ENCODE assay signal across 13 mouse cellular contexts in the genomic region with DNA sequence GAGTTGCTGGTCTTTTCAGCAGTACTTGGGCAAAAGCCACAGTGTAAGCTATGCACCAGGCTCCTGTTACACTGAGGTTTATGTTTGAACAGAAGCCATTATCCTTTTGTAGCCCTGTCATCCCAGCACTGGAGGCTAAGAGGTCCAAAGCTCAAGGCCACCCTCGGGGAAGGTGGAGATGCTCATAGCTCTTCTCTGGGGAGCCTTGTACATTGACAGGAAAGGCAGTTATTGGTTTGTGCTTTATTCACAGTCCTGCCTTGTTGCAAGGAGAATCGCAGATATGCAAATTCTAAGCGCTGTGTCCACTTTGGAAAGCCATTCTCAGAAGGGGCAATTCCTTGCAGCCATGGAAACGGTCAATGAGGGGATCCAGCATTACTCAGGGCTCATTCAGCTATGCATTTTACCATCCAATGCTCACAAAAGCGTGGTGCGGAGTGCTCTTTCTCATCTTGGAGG.
DNase-seq lines count a peak whose midpoint lies in the region; ATAC-seq lines count a peak whose summit lies in the region.
"Had no signal": no experiment of that assay in that cellular context is flagged by ENCODE, and none has a peak within 500 bp of the region (broad histone marks: within the 10 kb centered on the region; RNA-seq: fewer than 3 reads in every experiment).

No protein-coding gene starts in this region.

- H3K36me3 ChIP-seq in embryonic facial prominence, embryonic 10.5 days (replicated peaks) = no peaks in the 10 kb centered on the region
- no peaks in the 10 kb centered on the region for H3K36me3 ChIP-seq in hindbrain, embryonic 14.5 days (replicated peaks; ENCODE audit: control insufficient read depth, insufficient read depth)
- H3K36me3 ChIP-seq in midbrain, embryonic 16.5 days (ENCODE audit: control insufficient read depth, insufficient read depth, low read length) = no peaks in the 10 kb centered on the region

- WGBS in embryonic facial prominence, embryonic 10.5 days = 72% methylated on average over 6 of the region's 6 CpGs
- WGBS in hindbrain, embryonic 14.5 days = 15% methylated on average over 6 of the region's 6 CpGs
- 11% methylated on average over 6 of the region's 6 CpGs for whole genome bisulfite sequencing in midbrain, embryonic 16.5 days

- H3K4me3 ChIP-seq in embryonic facial prominence, embryonic 10.5 days = no peak overlapping the region
- no peak overlapping the region for H3K4me3 ChIP-seq in hindbrain, embryonic 14.5 days (replicated peaks; ENCODE audit: low read length)
- no peak overlapping the region for H3K4me3 ChIP-seq in midbrain, embryonic 16.5 days (ENCODE audit: low read depth, low read length)
- H3K4me3 ChIP-seq: erythroblast, embryonic 14.5 days had no signal

- H3K4me1 ChIP-seq in embryonic facial prominence, embryonic 10.5 days = peaks cover 37% of the 10 kb centered on the region
- peaks cover 30% of the 10 kb centered on the region for H3K4me1 ChIP-seq in hindbrain, embryonic 14.5 days (replicated peaks; ENCODE audit: control insufficient read depth, insufficient read depth, low read length)
- H3K4me1 ChIP-seq in midbrain, embryonic 16.5 days (ENCODE audit: control insufficient read depth, insufficient read depth, low read length) = peaks cover 13% of the 10 kb centered on the region; the same call in 1 of the 2 replicates

- ATAC-seq in hindbrain, embryonic 14.5 days (ENCODE audit: low FRiP score) = peak; percentile 10; the same call in 1 of the 2 replicates
- peak; percentile 65; the same call in 1 of the 2 replicates for ATAC-seq in midbrain, embryonic 16.5 days
- no peak for ATAC-seq in monocyte, adult 5-6 weeks (replicated peaks; ENCODE audit: insufficient number of reproducible peaks, low FRiP score, low TSS enrichment, poor library complexity, severe bottlenecking)
- ATAC-seq in erythroblast, adult 5-6 weeks (replicated peaks; ENCODE audit: low FRiP score, poor library complexity, severe bottlenecking) = no peak

- no peak overlapping the region for H3K9ac ChIP-seq in hindbrain, embryonic 14.5 days
- no peak overlapping the region for H3K9ac ChIP-seq in midbrain, embryonic 16.5 days (ENCODE audit: low read depth, low read length)
- H3K9ac ChIP-seq: lung, embryonic 14.5 days had no signal

- peak; percentile 69 for DNase-seq in embryo, embryonic 10 days (ENCODE audit: low spot score)
- DNase-seq in embryonic facial prominence, embryonic 10.5 days (ENCODE audit: low spot score) = no peak
- peak; percentile 30 for DNase-seq in hindbrain, embryonic 14.5 days (ENCODE audit: low spot score)
- no peak for DNase-seq in lung, postnatal 10 days
- DNase-seq: cerebellum, adult 9-10 months; gastrocnemius, postnatal 14 days; kidney, postnatal 4 days; lung, embryonic 14.5 days had no signal

- H3K27ac ChIP-seq in embryonic facial prominence, embryonic 10.5 days (replicated peaks) = peak overlapping the region; percentile 31; the same call in 1 of the 2 replicates
- H3K27ac ChIP-seq in hindbrain, embryonic 14.5 days = peak overlapping the region; percentile 63
- peak overlapping the region; percentile 18; the same call in 1 of the 2 replicates for H3K27ac ChIP-seq in midbrain, embryonic 16.5 days (ENCODE audit: low read length)

- no peak overlapping the region for H3K4me2 ChIP-seq in hindbrain, embryonic 14.5 days (replicated peaks)
- H3K4me2 ChIP-seq in midbrain, embryonic 16.5 days (ENCODE audit: low read length) = no peak overlapping the region
- H3K4me2 ChIP-seq: lung, embryonic 14.5 days had no signal

- no peaks in the 10 kb centered on the region for H3K9me3 ChIP-seq in embryonic facial prominence, embryonic 10.5 days
- no peaks in the 10 kb centered on the region for H3K9me3 ChIP-seq in hindbrain, embryonic 14.5 days (ENCODE audit: control insufficient read depth, low read length)
- H3K9me3 ChIP-seq in midbrain, embryonic 16.5 days (replicated peaks; ENCODE audit: control insufficient read depth, low read length, poor library complexity, severe bottlenecking) = no peaks in the 10 kb centered on the region

- 0 out of 2 replicates have a peak, but pooled peaks cover 4% of the 10 kb centered on the region for H3K27me3 ChIP-seq in embryonic facial prominence, embryonic 10.5 days (replicated peaks; ENCODE audit: low read depth, poor library complexity, severe bottlenecking)
- H3K27me3 ChIP-seq in hindbrain, embryonic 14.5 days (ENCODE audit: control insufficient read depth, insufficient read depth, low read length) = no peaks in the 10 kb centered on the region
- no peaks in the 10 kb centered on the region for H3K27me3 ChIP-seq in midbrain, embryonic 16.5 days (ENCODE audit: control insufficient read depth, insufficient read depth, low read depth, low read length)
- H3K27me3 ChIP-seq: CH12.LX had no signal

Comparison
In these comparisons a context has a peak if more than half of its experiments do, and no peak if none do; other contexts are left out.
1. DNase-seq: peak in embryo, embryonic 10 days (single experiment) and hindbrain, embryonic 14.5 days (single experiment); none in embryonic facial prominence, embryonic 10.5 days (single experiment) and lung, postnatal 10 days (single experiment).
2. ATAC-seq: peak in hindbrain, embryonic 14.5 days (single experiment) and midbrain, embryonic 16.5 days (single experiment); none in monocyte, adult 5-6 weeks (single experiment) and erythroblast, adult 5-6 weeks (single experiment).
3. Peak in every context shown above with its lines, with median percentiles within 50 percentile points of each other: H3K27ac ChIP-seq.